ENCODE assay signal across 9 mouse cellular contexts in genomic region chr6:28898836-28899235, GRCm38 (mm10).
DNase-seq lines count a peak whose midpoint lies in the region; ATAC-seq and TF ChIP-seq lines count a peak whose summit lies in the region.
"Had no signal": no experiment of that assay in that cellular context is flagged by ENCODE, and none has a peak within 500 bp of the region (broad histone marks: within the 10 kb centered on the region; RNA-seq: fewer than 3 reads in every experiment).

No protein-coding gene starts in this region.

- H3K4me1 ChIP-seq in forebrain, embryonic 10.5 days = peaks cover 39% of the 10 kb centered on the region
- H3K4me1 ChIP-seq in forebrain, embryonic 12.5 days = peaks cover 13% of the 10 kb centered on the region
- H3K4me1 ChIP-seq in hindbrain, postnatal 0 days (ENCODE audit: insufficient read depth, low read length) = no peaks in the 10 kb centered on the region
- no peaks in the 10 kb centered on the region for H3K4me1 ChIP-seq in lung, embryonic 14.5 days (ENCODE audit: insufficient read depth)

- peak; percentile 79 for TF ChIP-seq CTCF in hindbrain, postnatal 0 days (IDR thresholded peaks at IDR 0.05; ENCODE audit: low read depth)
- peak; percentile 69 for TF ChIP-seq CTCF in lung, embryonic 14.5 days (IDR thresholded peaks at IDR 0.05; ENCODE audit: low read depth)

- DNase-seq in forebrain, embryonic 10.5 days (ENCODE audit: extremely low spot score, low spot score) = peak; percentile 69
- DNase-seq in right cerebral cortex, postnatal 14 days = peak; percentile 59
- DNase-seq in right cerebral cortex, postnatal 25 days = no peak
- peak; percentile 64 to 66 for DNase-seq in cerebellum, postnatal 36 days
- DNase-seq in hindbrain, postnatal 0 days (ENCODE audit: low spot score) = peak; percentile 60
- peak; percentile 41 for DNase-seq in lung, embryonic 14.5 days
- DNase-seq in right cerebral cortex, postnatal 4 days = peak; percentile 51

- H3K27ac ChIP-seq in forebrain, embryonic 10.5 days = no peak overlapping the region
- H3K27ac ChIP-seq in forebrain, embryonic 12.5 days = no peak overlapping the region
- no peak overlapping the region for H3K27ac ChIP-seq in hindbrain, postnatal 0 days
- H3K27ac ChIP-seq in lung, embryonic 14.5 days (ENCODE audit: low read depth) = no peak overlapping the region
- H3K27ac ChIP-seq: hindbrain, embryonic 15.5 days had no signal

- H3K9ac ChIP-seq in forebrain, embryonic 12.5 days = no peak overlapping the region
- no peak overlapping the region for H3K9ac ChIP-seq in hindbrain, postnatal 0 days (replicated peaks; ENCODE audit: low read length)
- H3K9ac ChIP-seq in lung, embryonic 14.5 days = no peak overlapping the region
- H3K9ac ChIP-seq: hindbrain, embryonic 15.5 days had no signal

- WGBS in forebrain, embryonic 10.5 days = 15% methylated on average over 10 of the region's 10 CpGs
- 14% methylated on average over 10 of the region's 10 CpGs for WGBS in forebrain, embryonic 12.5 days
- 21% methylated on average over 10 of the region's 10 CpGs for WGBS in hindbrain, postnatal 0 days
- 15% methylated on average over 10 of the region's 10 CpGs for WGBS in lung, embryonic 14.5 days

- H3K4me2 ChIP-seq in forebrain, embryonic 12.5 days = no peak overlapping the region
- H3K4me2 ChIP-seq in hindbrain, postnatal 0 days (ENCODE audit: low read depth, low read length) = no peak overlapping the region
- H3K4me2 ChIP-seq in lung, embryonic 14.5 days = no peak overlapping the region
- H3K4me2 ChIP-seq: hindbrain, embryonic 15.5 days had no signal

- no peaks in the 10 kb centered on the region for H3K27me3 ChIP-seq in forebrain, embryonic 10.5 days (ENCODE audit: poor library complexity, severe bottlenecking)
- peaks cover 21% of the 10 kb centered on the region; the same call in 1 of the 2 replicates for H3K27me3 ChIP-seq in forebrain, embryonic 12.5 days
- no peaks in the 10 kb centered on the region for H3K27me3 ChIP-seq in hindbrain, postnatal 0 days (ENCODE audit: insufficient read depth, low read length)
- no peaks in the 10 kb centered on the region for H3K27me3 ChIP-seq in lung, embryonic 14.5 days (ENCODE audit: insufficient read depth, low read length)
- H3K27me3 ChIP-seq: hindbrain, embryonic 15.5 days had no signal

- H3K36me3 ChIP-seq in forebrain, embryonic 10.5 days (replicated peaks) = no peaks in the 10 kb centered on the region
- no peaks in the 10 kb centered on the region for H3K36me3 ChIP-seq in forebrain, embryonic 12.5 days (replicated peaks)
- no peaks in the 10 kb centered on the region for H3K36me3 ChIP-seq in hindbrain, postnatal 0 days (ENCODE audit: insufficient read depth, low read length)
- H3K36me3 ChIP-seq in lung, embryonic 14.5 days (ENCODE audit: insufficient read depth) = peaks cover 2% of the 10 kb centered on the region; the same call in 1 of the 2 replicates
- H3K36me3 ChIP-seq: hindbrain, embryonic 15.5 days had no signal

- no peak overlapping the region for H3K4me3 ChIP-seq in forebrain, embryonic 10.5 days
- H3K4me3 ChIP-seq in forebrain, embryonic 12.5 days (replicated peaks) = no peak overlapping the region
- H3K4me3 ChIP-seq in hindbrain, postnatal 0 days (ENCODE audit: low read length) = no peak overlapping the region
- no peak overlapping the region for H3K4me3 ChIP-seq in lung, embryonic 14.5 days (ENCODE audit: low read depth, low read length)
- H3K4me3 ChIP-seq: hindbrain, embryonic 15.5 days had no signal

- H3K9me3 ChIP-seq in forebrain, embryonic 10.5 days = no peaks in the 10 kb centered on the region
- H3K9me3 ChIP-seq in forebrain, embryonic 12.5 days = no peaks in the 10 kb centered on the region
- H3K9me3 ChIP-seq in hindbrain, postnatal 0 days (ENCODE audit: low read length) = no peaks in the 10 kb centered on the region
- H3K9me3 ChIP-seq in lung, embryonic 14.5 days (ENCODE audit: low read depth, low read length) = no peaks in the 10 kb centered on the region
- H3K9me3 ChIP-seq: hindbrain, embryonic 15.5 days had no signal

- ATAC-seq in forebrain, embryonic 12.5 days (ENCODE audit: low FRiP score) = no peak; the same call in 1 of the 2 replicates
- ATAC-seq in hindbrain, postnatal 0 days = peak; percentile 65
- ATAC-seq in lung, embryonic 14.5 days (ENCODE audit: insufficient read depth) = no peak
